25 mouse cellular contexts compared by ENCODE assay signal in genomic region chr8:125077326-125077725, GRCm38 (mm10). TPM values are rescaled to one million over a fixed set of nuclear protein-coding genes. Genes with fewer than 3 reads are reported as not detected.
A peak's percentile ranks its signal among the peaks of the same experiment; 100 is the strongest.
DNase-seq lines count a peak whose midpoint lies in the region; ATAC-seq and TF ChIP-seq lines count a peak whose summit lies in the region.
"Had no signal": no experiment of that assay in that cellular context is flagged by ENCODE, and none has a peak within 500 bp of the region (broad histone marks: within the 10 kb centered on the region; RNA-seq: fewer than 3 reads in every experiment).

No protein-coding gene starts in this region.

- peaks cover 16% of the 10 kb centered on the region for H3K4me1 ChIP-seq in midbrain, embryonic 14.5 days (ENCODE audit: control insufficient read depth, insufficient read depth, low read length)
- peaks cover 26% of the 10 kb centered on the region for H3K4me1 ChIP-seq in midbrain, embryonic 13.5 days (replicated peaks)
- peaks cover 33% of the 10 kb centered on the region for H3K4me1 ChIP-seq in limb, embryonic 10.5 days
- H3K4me1 ChIP-seq in stomach, postnatal 0 days (replicated peaks; ENCODE audit: control insufficient read depth, insufficient read depth) = no peaks in the 10 kb centered on the region
- 0 out of 2 replicates have a peak, but pooled peaks cover 5% of the 10 kb centered on the region for H3K4me1 ChIP-seq in intestine, postnatal 0 days (replicated peaks; ENCODE audit: control insufficient read depth, insufficient read depth, low read length)
- H3K4me1 ChIP-seq: embryonic facial prominence, embryonic 12.5 days; embryonic facial prominence, embryonic 15.5 days had no signal

- no peak overlapping the region for H3K4me2 ChIP-seq in midbrain, embryonic 14.5 days (ENCODE audit: low read length)
- H3K4me2 ChIP-seq in midbrain, embryonic 13.5 days (replicated peaks) = no peak overlapping the region
- no peak overlapping the region for H3K4me2 ChIP-seq in stomach, postnatal 0 days (replicated peaks; ENCODE audit: low read depth)
- H3K4me2 ChIP-seq in intestine, postnatal 0 days (replicated peaks; ENCODE audit: low read depth) = no peak overlapping the region
- H3K4me2 ChIP-seq: embryonic facial prominence, embryonic 12.5 days; embryonic facial prominence, embryonic 15.5 days; forebrain, embryonic 12.5 days had no signal

- ATAC-seq in midbrain, embryonic 14.5 days (ENCODE audit: low FRiP score, low TSS enrichment) = no peak
- no peak for ATAC-seq in midbrain, embryonic 13.5 days
- no peak for ATAC-seq in stomach, postnatal 0 days (ENCODE audit: low FRiP score, low TSS enrichment)
- ATAC-seq in intestine, postnatal 0 days = no peak
- ATAC-seq: forebrain, embryonic 14.5 days; forebrain, embryonic 16.5 days had no signal

- TF ChIP-seq CTCF in stomach, postnatal 0 days (IDR thresholded peaks at IDR 0.05; ENCODE audit: low read depth) = no peak
- no peak for TF ChIP-seq CTCF in intestine, postnatal 0 days (IDR thresholded peaks at IDR 0.05; ENCODE audit: low read depth)

- H3K27ac ChIP-seq in midbrain, embryonic 14.5 days (replicated peaks; ENCODE audit: low read depth, low read length) = peak overlapping the region; percentile 37; the same call in 1 of the 2 replicates
- H3K27ac ChIP-seq in midbrain, embryonic 13.5 days = no peak overlapping the region
- H3K27ac ChIP-seq in limb, embryonic 10.5 days = peak overlapping the region; percentile 65
- H3K27ac ChIP-seq in stomach, postnatal 0 days (replicated peaks) = no peak overlapping the region
- no peak overlapping the region for H3K27ac ChIP-seq in intestine, postnatal 0 days (ENCODE audit: low read depth, low read length)
- H3K27ac ChIP-seq: embryonic facial prominence, embryonic 12.5 days; embryonic facial prominence, embryonic 15.5 days; forebrain, embryonic 10.5 days; forebrain, embryonic 12.5 days had no signal

- no peak for TF ChIP-seq EP300 in stomach, postnatal 0 days (optimal IDR thresholded peaks at IDR 0.05)

- no peaks in the 10 kb centered on the region for H3K9me3 ChIP-seq in midbrain, embryonic 14.5 days (ENCODE audit: control insufficient read depth, low read length)
- no peaks in the 10 kb centered on the region for H3K9me3 ChIP-seq in midbrain, embryonic 13.5 days
- H3K9me3 ChIP-seq in limb, embryonic 10.5 days (replicated peaks) = no peaks in the 10 kb centered on the region
- H3K9me3 ChIP-seq in stomach, postnatal 0 days (ENCODE audit: control insufficient read depth, low read length) = no peaks in the 10 kb centered on the region
- H3K9me3 ChIP-seq in intestine, postnatal 0 days (ENCODE audit: control insufficient read depth) = no peaks in the 10 kb centered on the region
- H3K9me3 ChIP-seq: embryonic facial prominence, embryonic 12.5 days; embryonic facial prominence, embryonic 15.5 days; forebrain, embryonic 10.5 days; forebrain, embryonic 12.5 days had no signal

- 55% methylated on average over 8 of the region's 8 CpGs for WGBS in midbrain, embryonic 14.5 days
- 50% methylated on average over 8 of the region's 8 CpGs for WGBS in midbrain, embryonic 13.5 days
- 86% methylated on average over 8 of the region's 8 CpGs for WGBS in limb, embryonic 10.5 days
- WGBS in stomach, postnatal 0 days = 81% methylated on average over 8 of the region's 8 CpGs
- 84% methylated on average over 8 of the region's 8 CpGs for WGBS in intestine, postnatal 0 days

- H3K27me3 ChIP-seq in midbrain, embryonic 14.5 days (ENCODE audit: control insufficient read depth, insufficient read depth, low read length) = no peaks in the 10 kb centered on the region
- H3K27me3 ChIP-seq in midbrain, embryonic 13.5 days = no peaks in the 10 kb centered on the region
- no peaks in the 10 kb centered on the region for H3K27me3 ChIP-seq in limb, embryonic 10.5 days (ENCODE audit: low read depth, poor library complexity, severe bottlenecking)
- H3K27me3 ChIP-seq in stomach, postnatal 0 days (ENCODE audit: control insufficient read depth, insufficient read depth, low read length) = no peaks in the 10 kb centered on the region
- H3K27me3 ChIP-seq in intestine, postnatal 0 days (replicated peaks; ENCODE audit: control insufficient read depth, insufficient read depth, low read length) = no peaks in the 10 kb centered on the region
- H3K27me3 ChIP-seq: embryonic facial prominence, embryonic 12.5 days; embryonic facial prominence, embryonic 15.5 days; forebrain, embryonic 12.5 days had no signal

- intact Hi-C loops in heart, postnatal 10 days (cut with DNase I) = no loop called here

- no peaks in the 10 kb centered on the region for H3K36me3 ChIP-seq in midbrain, embryonic 14.5 days (ENCODE audit: control insufficient read depth, insufficient read depth, low read length)
- no peaks in the 10 kb centered on the region for H3K36me3 ChIP-seq in midbrain, embryonic 13.5 days
- H3K36me3 ChIP-seq in limb, embryonic 10.5 days = no peaks in the 10 kb centered on the region
- H3K36me3 ChIP-seq in stomach, postnatal 0 days (ENCODE audit: control insufficient read depth, insufficient read depth, low read length) = no peaks in the 10 kb centered on the region
- H3K36me3 ChIP-seq in intestine, postnatal 0 days (ENCODE audit: control insufficient read depth, insufficient read depth) = no peaks in the 10 kb centered on the region
- H3K36me3 ChIP-seq: embryonic facial prominence, embryonic 12.5 days; embryonic facial prominence, embryonic 15.5 days; forebrain, embryonic 10.5 days; forebrain, embryonic 12.5 days had no signal

- DNase-seq in heart, adult 11 months = peak; percentile 68
- DNase-seq in heart, postnatal 10 days = no peak
- DNase-seq in midbrain, embryonic 14.5 days = peak; percentile 42
- no peak for DNase-seq in limb, embryonic 10.5 days (ENCODE audit: low spot score)
- DNase-seq in retina, postnatal 1 day = peak; percentile 76
- no peak for DNase-seq in stomach, postnatal 0 days (ENCODE audit: low spot score)
- DNase-seq: adrenal gland, adult 2 months; adrenal gland, postnatal 10 days; adrenal gland, postnatal 25 days; cerebellum, adult 11 months; cerebellum, adult 18-20 months; cerebellum, adult 8-10 months; cerebellum, adult 9-11 months; cerebellum, postnatal 14 days; cerebellum, postnatal 36 days; embryo, embryonic 11 days had no signal

- H3K9ac ChIP-seq in midbrain, embryonic 14.5 days (replicated peaks; ENCODE audit: low read length) = no peak overlapping the region
- no peak overlapping the region for H3K9ac ChIP-seq in midbrain, embryonic 13.5 days (replicated peaks)
- no peak overlapping the region for H3K9ac ChIP-seq in stomach, postnatal 0 days (ENCODE audit: low read length)
- no peak overlapping the region for H3K9ac ChIP-seq in intestine, postnatal 0 days (ENCODE audit: low read depth, low read length)
- H3K9ac ChIP-seq: embryonic facial prominence, embryonic 12.5 days; embryonic facial prominence, embryonic 15.5 days; forebrain, embryonic 12.5 days had no signal

- H3K4me3 ChIP-seq in midbrain, embryonic 14.5 days (replicated peaks; ENCODE audit: low read depth, low read length) = no peak overlapping the region
- H3K4me3 ChIP-seq in midbrain, embryonic 13.5 days (replicated peaks) = no peak overlapping the region
- no peak overlapping the region for H3K4me3 ChIP-seq in limb, embryonic 10.5 days
- no peak overlapping the region for H3K4me3 ChIP-seq in stomach, postnatal 0 days (ENCODE audit: low read depth, low read length)
- H3K4me3 ChIP-seq in intestine, postnatal 0 days (ENCODE audit: low read depth, low read length) = no peak overlapping the region
- H3K4me3 ChIP-seq: embryonic facial prominence, embryonic 12.5 days; embryonic facial prominence, embryonic 15.5 days; erythroblast, embryonic 14.5 days; forebrain, embryonic 10.5 days; forebrain, embryonic 12.5 days had no signal

RNA-seq across cellular contexts. Expression of gene Disc1, which starts 23.3 kb away (rescaled TPM):
- total RNA-seq in heart, postnatal 10 days (2021) = 1 to 10 TPM; 4.1 to 4.3 TPM
- 0.78 and 0.98 TPM in 2 replicates for polyA plus RNA-seq in midbrain, embryonic 14.5 days (2014; fragmentation: Nextera tagmentation; extraction: Ambion mirVana)
- polyA plus RNA-seq in midbrain, embryonic 13.5 days (2015; fragmentation: Nextera tagmentation; extraction: Ambion mirVana) = 1.00 and 1.3 TPM in 2 replicates
- polyA plus RNA-seq in limb, embryonic 10.5 days (2016; fragmentation: Nextera tagmentation; extraction: Ambion mirVana) = 1.3 and 1.5 TPM in 2 replicates
- 0.39 and 0.53 TPM in 2 replicates for polyA plus RNA-seq in stomach, postnatal 0 days (2015; fragmentation: Nextera tagmentation; extraction: Ambion mirVana)
- polyA plus RNA-seq in intestine, postnatal 0 days (2015; fragmentation: Nextera tagmentation; extraction: Ambion mirVana) = 0.39 and 0.40 TPM in 2 replicates
- polyA plus RNA-seq: erythroblast, embryonic 14.5 days had no signal

Comparison
In these comparisons a context has a peak if more than half of its experiments do, and no peak if none do; other contexts are left out.
1. DNase-seq: peak in heart, adult 11 months (single experiment), midbrain, embryonic 14.5 days (single experiment) and retina, postnatal 1 day (single experiment); none in heart, postnatal 10 days (0 of 2), limb, embryonic 10.5 days (single experiment) and stomach, postnatal 0 days (single experiment).
2. H3K27ac ChIP-seq: peak in midbrain, embryonic 14.5 days (single experiment) and limb, embryonic 10.5 days (single experiment); none in midbrain, embryonic 13.5 days (single experiment), stomach, postnatal 0 days (single experiment) and intestine, postnatal 0 days (single experiment).